Mouse (Mus musculus): ENCODE measurements around the gene Gm20388. TPM values are rescaled to one million over a fixed set of nuclear protein-coding genes. Genes with fewer than 3 reads are reported as not detected.

Gm20388 gene
- polyA plus RNA-seq, 1 experiment = 10.6 TPM

DNA sequence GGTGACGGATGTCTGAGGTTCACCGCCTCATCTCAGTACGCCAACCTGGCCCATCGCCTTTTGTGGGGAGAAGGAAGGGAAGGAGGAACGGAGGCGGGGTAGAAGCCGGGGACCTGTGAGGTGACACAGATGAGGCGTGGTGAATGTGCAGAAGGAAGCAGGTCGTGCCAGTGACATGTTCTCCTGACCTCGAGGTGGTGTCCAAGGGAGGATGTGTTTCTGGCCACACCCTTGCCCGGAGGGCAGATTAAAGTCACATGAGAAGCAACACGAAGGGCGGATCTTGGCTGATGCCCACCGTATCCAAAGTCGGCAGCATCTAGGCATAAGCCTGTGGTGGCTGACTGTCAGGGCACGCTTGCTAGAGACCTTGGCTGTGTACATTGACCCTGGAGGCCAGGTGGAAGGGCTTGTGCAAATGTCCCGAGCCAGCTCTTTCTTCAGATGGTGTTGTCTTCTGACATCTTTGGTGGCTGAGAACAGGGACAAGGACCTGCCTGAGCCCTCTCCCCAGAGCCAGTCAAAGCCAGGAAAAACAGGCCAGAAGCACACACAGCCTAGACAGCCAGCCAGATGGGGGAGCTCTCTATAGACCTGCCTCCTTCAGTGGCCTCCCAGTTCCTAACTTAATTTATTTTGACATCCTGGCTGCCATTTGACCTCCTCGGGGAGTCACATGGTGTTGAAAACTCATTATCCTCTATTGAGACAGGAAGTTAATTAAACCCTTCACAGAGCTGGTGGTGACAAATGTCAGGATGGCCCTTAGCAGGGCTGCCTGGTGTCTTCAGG, 2366.8 kb downstream of the Gm20388 start:
- H3K4me3 ChIP-seq (replicated peaks; ENCODE audit: control insufficient read depth, low read depth, low read length) = no peak overlapping the region
- 49% methylated on average over 18 of the region's 18 CpGs for WGBS
- TF ChIP-seq CTCF (IDR thresholded peaks at IDR 0.05; ENCODE audit: control insufficient read depth, insufficient read depth, low read length) (no peak), POLR2A (IDR thresholded peaks at IDR 0.05; ENCODE audit: borderline replicate concordance, control insufficient read depth, low read depth, low read length) (no peak)
- peaks cover 11% of the 10 kb centered on the region for H3K4me1 ChIP-seq (ENCODE audit: control insufficient read depth, insufficient read depth, low read length)
- peak overlapping the region; percentile 57 for H3K27ac ChIP-seq (ENCODE audit: control insufficient read depth, insufficient read depth, low read depth, low read length, poor library complexity)

DNA sequence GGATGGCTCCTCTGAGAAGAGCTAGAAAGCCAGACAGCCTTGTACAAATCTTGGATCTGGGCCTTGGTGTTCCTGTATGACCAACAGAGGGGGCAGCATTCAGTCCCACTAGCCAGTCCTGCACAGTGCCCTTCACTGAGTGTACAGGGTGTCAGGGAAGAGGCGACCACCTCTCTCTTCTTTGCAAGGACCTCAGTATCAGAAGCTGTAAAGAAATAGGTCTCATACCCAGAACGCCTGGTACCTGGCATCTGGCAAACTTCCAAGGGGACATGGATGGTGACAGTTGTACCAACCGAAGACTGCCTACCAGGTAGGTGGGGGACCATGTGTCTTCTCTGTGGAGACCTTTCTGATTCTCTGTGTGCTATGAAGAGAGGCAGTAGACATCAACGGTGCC, 2369.5 kb downstream of the Gm20388 start:
- TF ChIP-seq POLR2A (IDR thresholded peaks at IDR 0.05; ENCODE audit: borderline replicate concordance, control insufficient read depth, low read depth, low read length) (no peak), CTCF (IDR thresholded peaks at IDR 0.05; ENCODE audit: control insufficient read depth, insufficient read depth, low read length) (no peak)
- Histone ChIP-seq H3K27ac (ENCODE audit: control insufficient read depth, insufficient read depth, low read depth, low read length, poor library complexity) (no peak overlapping the region), H3K4me3 (replicated peaks; ENCODE audit: control insufficient read depth, low read depth, low read length) (no peak overlapping the region), H3K4me1 (ENCODE audit: control insufficient read depth, insufficient read depth, low read length) (peaks cover 11% of the 10 kb centered on the region)
- 34% methylated on average over 4 of the region's 4 CpGs for WGBS

DNA sequence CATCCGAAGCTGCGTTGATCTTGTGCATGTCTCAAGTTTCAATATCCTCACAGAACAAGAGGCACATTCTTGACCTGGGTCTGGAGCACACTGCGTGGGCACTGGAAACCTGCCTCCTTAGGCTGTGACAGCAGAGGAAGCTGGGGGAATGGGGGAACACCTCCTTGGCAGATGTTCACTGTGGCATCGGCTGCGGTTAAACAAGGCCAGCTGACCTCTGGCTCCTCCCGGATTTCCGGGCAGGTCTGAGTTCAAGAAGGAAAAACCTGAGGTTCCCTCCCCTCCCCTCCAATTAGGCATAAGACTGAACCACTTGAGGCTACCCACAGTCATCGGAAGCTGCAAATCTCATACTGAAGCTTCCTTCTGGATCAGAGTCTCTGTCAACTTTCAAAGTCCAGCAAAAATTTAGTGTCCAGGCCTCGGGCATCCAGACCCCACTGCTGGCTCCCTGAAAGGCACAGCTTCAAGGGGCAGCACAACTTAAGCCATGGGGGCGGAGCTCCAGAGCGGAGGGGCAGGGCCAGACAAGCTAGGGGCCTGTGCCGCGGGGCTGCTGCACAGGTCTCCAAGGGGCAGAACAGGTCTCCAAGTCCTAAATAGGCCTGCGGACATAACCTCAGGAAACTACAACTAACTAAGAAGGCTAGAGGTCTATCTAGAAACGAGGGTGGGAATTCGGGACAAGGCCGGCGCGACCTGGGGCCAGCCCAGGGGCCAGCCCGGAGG, 2370.1 kb downstream of the Gm20388 start:
- Histone ChIP-seq H3K27ac (ENCODE audit: control insufficient read depth, insufficient read depth, low read depth, low read length, poor library complexity) (peak overlapping the region; percentile 66), H3K4me3 (replicated peaks; ENCODE audit: control insufficient read depth, low read depth, low read length) (peak overlapping the region; percentile 50), H3K4me1 (ENCODE audit: control insufficient read depth, insufficient read depth, low read length) (peaks cover 8% of the 10 kb centered on the region)
- 2% methylated on average over 20 of the region's 20 CpGs for WGBS
- TF ChIP-seq CTCF (IDR thresholded peaks at IDR 0.05; ENCODE audit: control insufficient read depth, insufficient read depth, low read length) (no peak), POLR2A (IDR thresholded peaks at IDR 0.05; ENCODE audit: borderline replicate concordance, control insufficient read depth, low read depth, low read length) (no peak)

DNA sequence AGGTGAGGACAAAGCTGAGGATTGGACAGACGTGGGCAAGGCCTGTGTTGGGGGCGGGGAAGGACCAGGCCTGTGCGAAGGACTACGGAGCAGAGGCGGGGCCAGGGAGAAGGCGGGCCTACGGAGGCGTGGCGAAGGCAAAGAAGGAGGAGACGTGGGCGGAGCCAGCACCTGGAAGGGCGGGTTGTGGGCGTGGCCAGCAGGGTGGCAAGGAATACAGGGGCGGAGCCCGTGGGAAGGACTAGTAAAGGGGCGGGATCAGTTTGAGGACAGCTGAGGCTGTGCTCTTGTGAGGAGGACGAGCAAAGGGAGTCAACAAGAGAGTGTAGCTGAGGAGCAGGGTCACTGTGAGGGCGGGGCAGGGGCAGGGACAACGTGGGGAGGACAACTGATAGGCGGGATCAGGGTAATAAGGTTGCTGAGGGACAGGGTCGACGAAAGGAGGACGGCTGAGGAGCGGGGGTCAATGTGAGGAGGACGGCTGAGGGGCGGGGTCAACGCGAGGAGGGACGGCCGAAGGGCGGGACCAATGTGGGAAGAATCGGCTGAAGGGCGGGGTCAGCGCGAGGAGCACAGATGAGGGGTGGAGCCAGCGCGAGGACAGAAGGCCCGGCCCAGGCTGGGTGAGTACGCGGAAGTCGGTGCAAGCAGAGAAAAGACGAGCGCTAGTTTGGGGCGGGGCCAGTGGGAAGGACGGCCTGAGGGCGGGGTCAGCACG, 2370.8 kb downstream of the Gm20388 start:
- peak overlapping the region; percentile 66 for H3K27ac ChIP-seq (ENCODE audit: control insufficient read depth, insufficient read depth, low read depth, low read length, poor library complexity)
- peak; percentile 49; the same call in 1 of the 2 replicates for TF ChIP-seq POLR2A (IDR thresholded peaks at IDR 0.05; ENCODE audit: borderline replicate concordance, control insufficient read depth, low read depth, low read length)
- no peak for TF ChIP-seq CTCF (IDR thresholded peaks at IDR 0.05; ENCODE audit: control insufficient read depth, insufficient read depth, low read length)
- 0% methylated on average over 47 of the region's 47 CpGs for WGBS
- peaks cover 8% of the 10 kb centered on the region; the same call in 1 of the 2 replicates for H3K4me1 ChIP-seq (ENCODE audit: control insufficient read depth, insufficient read depth, low read length)
- peak overlapping the region; percentile 63 for H3K4me3 ChIP-seq (replicated peaks; ENCODE audit: control insufficient read depth, low read depth, low read length)

DNA sequence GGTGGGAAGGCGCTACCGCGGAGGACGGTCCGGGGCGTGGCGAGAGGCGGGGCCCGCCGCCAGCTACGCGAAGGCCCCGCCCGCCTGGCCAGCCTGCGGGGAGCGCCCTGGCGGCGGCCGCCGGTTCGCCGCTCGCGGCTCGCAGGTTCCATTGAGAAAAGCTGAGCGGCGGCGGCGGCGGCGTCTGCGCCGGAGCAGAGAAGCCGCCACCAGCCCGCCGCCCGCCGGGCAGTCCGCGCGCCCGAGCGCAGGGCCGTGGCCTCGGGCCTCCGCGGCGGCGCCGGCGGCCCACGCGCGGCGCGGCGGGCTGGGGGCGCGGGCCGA, 2371.4 kb downstream of the Gm20388 start, which contains the start of gene Zfpm1:
Zfpm1 (plus strand) TSS at position 107 of the 324 bp plus-strand sequence.
- TF ChIP-seq CTCF (IDR thresholded peaks at IDR 0.05; ENCODE audit: control insufficient read depth, insufficient read depth, low read length) (0 out of 2 replicates have a peak, but pooled peaks have one; percentile 2), POLR2A (IDR thresholded peaks at IDR 0.05; ENCODE audit: borderline replicate concordance, control insufficient read depth, low read depth, low read length) (peak; percentile 63; the same call in 1 of the 2 replicates)
- H3K4me3 ChIP-seq (replicated peaks; ENCODE audit: control insufficient read depth, low read depth, low read length) = peak within 1 kb of the TSS; percentile 87
- peaks cover 6% of the 10 kb centered on the region; the same call in 1 of the 2 replicates for H3K4me1 ChIP-seq (ENCODE audit: control insufficient read depth, insufficient read depth, low read length)
- peak within 1 kb of the TSS; percentile 94 for H3K27ac ChIP-seq (ENCODE audit: control insufficient read depth, insufficient read depth, low read depth, low read length, poor library complexity)
- WGBS = 17% methylated on average over 59 of the region's 60 CpGs

DNA sequence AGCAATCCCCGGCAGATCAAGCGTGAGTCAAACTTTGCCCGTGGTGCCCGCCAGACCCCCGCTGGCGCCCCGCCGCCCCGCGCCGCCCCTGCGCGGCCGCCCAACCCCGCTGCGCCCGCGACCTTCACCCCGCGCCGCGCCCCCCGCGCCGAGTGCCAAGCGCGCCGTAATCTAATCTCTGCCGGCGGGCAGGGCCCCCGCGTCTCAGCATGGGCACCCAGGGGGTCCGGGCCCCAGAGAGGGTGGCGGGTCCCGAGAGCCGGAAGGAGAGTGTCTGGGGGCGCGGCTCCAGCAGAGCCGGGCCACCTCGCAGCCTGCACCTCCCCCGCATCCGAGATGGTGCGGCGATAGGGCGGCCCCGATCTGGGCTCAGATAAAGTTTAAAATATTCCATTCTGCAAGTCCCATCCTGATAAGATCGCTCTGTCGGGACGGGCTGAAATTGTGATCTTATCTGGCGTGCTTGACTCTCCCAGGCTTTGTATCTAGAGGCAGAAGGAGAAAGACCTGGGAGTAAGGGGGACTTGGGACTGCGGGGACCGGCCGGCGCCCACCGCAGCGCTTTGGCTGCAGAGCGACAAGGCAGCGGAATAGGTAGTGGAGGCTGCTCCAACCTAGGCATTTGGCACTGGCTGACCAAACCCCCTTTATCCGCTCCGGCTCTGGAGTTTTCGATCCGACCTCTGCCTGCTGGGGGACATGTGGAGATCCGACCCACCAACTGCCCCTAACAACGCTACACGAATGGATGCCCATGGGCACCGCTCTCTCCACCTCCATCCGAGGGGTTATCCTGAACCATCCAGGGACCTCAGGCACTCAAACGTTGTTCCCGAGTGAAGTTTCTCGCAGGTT, 2372.1 kb downstream of the Gm20388 start:
- WGBS = under 1% methylated on average over 70 of the region's 70 CpGs
- TF ChIP-seq POLR2A (IDR thresholded peaks at IDR 0.05; ENCODE audit: borderline replicate concordance, control insufficient read depth, low read depth, low read length) (no peak), CTCF (IDR thresholded peaks at IDR 0.05; ENCODE audit: control insufficient read depth, insufficient read depth, low read length) (no peak)
- Histone ChIP-seq H3K4me3 (replicated peaks; ENCODE audit: control insufficient read depth, low read depth, low read length) (peak overlapping the region; percentile 87), H3K27ac (ENCODE audit: control insufficient read depth, insufficient read depth, low read depth, low read length, poor library complexity) (peak overlapping the region; percentile 94), H3K4me1 (ENCODE audit: control insufficient read depth, insufficient read depth, low read length) (peaks cover 6% of the 10 kb centered on the region; the same call in 1 of the 2 replicates)

Data from bone marrow, adult 2 months (tissue).